Mouse (Mus musculus): ENCODE measurements around the gene Gm10283. TPM values are rescaled to one million over a fixed set of nuclear protein-coding genes. Genes with fewer than 3 reads are reported as not detected.

Gm10283 gene
- polyA plus RNA-seq, 1 experiment from 2014 or later = not detected

GRCm38 (mm10) chr8:60386589-60386988, 116.4 kb downstream of the Gm10283 start:
- 81% methylated on average over 2 of the region's 2 CpGs for WGBS
- ATAC-seq (ENCODE audit: insufficient read depth, low FRiP score, low TSS enrichment) = no peak
- Histone ChIP-seq H3K4me1 (ENCODE audit: control insufficient read depth, insufficient read depth, low read length) (no peaks in the 10 kb centered on the region), H3K4me2 (ENCODE audit: low read depth) (no peak overlapping the region), H3K9ac (ENCODE audit: low read length) (no peak overlapping the region), H3K27me3 (ENCODE audit: control insufficient read depth, insufficient read depth, low read length) (no peaks in the 10 kb centered on the region), H3K27ac (ENCODE audit: low read depth, low read length) (no peak overlapping the region), H3K9me3 (ENCODE audit: control insufficient read depth, low read length) (no peaks in the 10 kb centered on the region), H3K4me3 (ENCODE audit: low read depth, low read length) (no peak overlapping the region), H3K36me3 (ENCODE audit: control insufficient read depth, insufficient read depth, low read length) (no peaks in the 10 kb centered on the region)
- DNase-seq (ENCODE audit: low spot score) = no peak

Other genes with a start within 250 kb of the Gm10283 start
- 1.1 and 2.3 TPM in 2 replicates for gene Aadat, start 2.7 kb upstream of the Gm10283 start, polyA plus RNA-seq (2014; fragmentation: Nextera tagmentation; extraction: Ambion mirVana)
- gene Mfap3l, start 129.6 kb upstream of the Gm10283 start, polyA plus RNA-seq (2014; fragmentation: Nextera tagmentation; extraction: Ambion mirVana) = 4.1 and 5.1 TPM in 2 replicates

Data from neural tube, embryonic 11.5 days (tissue).